Mouse (Mus musculus) forebrain, embryonic 12.5 days (tissue): ENCODE results near the gene Hoxb5. TPM values are rescaled to one million over a fixed set of nuclear protein-coding genes. Genes with fewer than 3 reads are reported as not detected.

Experiments used
- ATAC-seq: fragments of 200-750 bp; cut with Nextera tagmentation; 2 replicates; pipeline ENCODE4 v1.8.0; 2017; ENCODE audit warnings: moderate TSS enrichment; ENCODE audit not compliant: low FRiP score
- H3K27ac ChIP-seq: fragments of 300-500 bp; sonication (generic); 2 replicates; pipeline ENCODE4 v1.5.1; 2016; ENCODE audit warnings: mild to moderate bottlenecking
- H3K27me3 ChIP-seq: fragments of 300-500 bp; sonication (generic); 2 replicates; pipeline ENCODE4 v1.6.1; 2016; ENCODE audit warnings: mild to moderate bottlenecking
- H3K36me3 ChIP-seq: fragments of 300-500 bp; sonication (generic); replicated peaks from 2 replicates; pipeline ENCODE4 v1.6.1; 2016; ENCODE audit warnings: mild to moderate bottlenecking
- H3K4me1 ChIP-seq: fragments of 300-500 bp; sonication (generic); 2 replicates; pipeline ENCODE4 v1.6.1; 2016
- H3K4me2 ChIP-seq: fragments of 300-500 bp; sonication (generic); 2 replicates; pipeline ENCODE4 v1.6.1; 2016; ENCODE audit warnings: mild to moderate bottlenecking, moderate library complexity
- H3K4me3 ChIP-seq: fragments of 300-500 bp; sonication (generic); replicated peaks from 2 replicates; pipeline ENCODE4 v1.5.1; 2016; ENCODE audit warnings: mild to moderate bottlenecking
- H3K9ac ChIP-seq: fragments of 300-500 bp; sonication (generic); 2 replicates; pipeline ENCODE4 v1.6.1; 2016; ENCODE audit warnings: mild to moderate bottlenecking
- H3K9me3 ChIP-seq: fragments of 300-500 bp; sonication (generic); 2 replicates; pipeline ENCODE4 v1.6.1; 2016
- WGBS: fragments of 180-500 bp; shearing (Covaris S2); methylation state at CpG from one replicate; pipeline ENCODE4 v1.1.7; 2016; 5-methylcytosine and 5-hydroxymethylcytosine counted together
- polyA plus RNA-seq: library from polyadenylated mRNA; unstranded; fragments of >200 nt; fragmentation: Nextera tagmentation; extraction: Ambion mirVana; gene quantifications from 2 replicates; pipeline ENCODE4 v1.2.1, GENCODE M21; 2016

The Hoxb5 gene
- polyA plus RNA-seq, result not detected in 2 replicates

GRCm38 (mm10) chr11:96303151-96304099 lies at the start of gene Hoxb5:
Gene Hoxb5 (plus strand): TSS chr11:96303336.
- H3K9me3 ChIP-seq, result no peaks in the 10 kb centered on the region
- under 1% methylated on average over 69 of the region's 69 CpGs for WGBS
- no peak within 1 kb of the TSS for H3K9ac ChIP-seq
- no peak for ATAC-seq
- peaks cover 15% of the 10 kb centered on the region for H3K4me1 ChIP-seq
- H3K27ac ChIP-seq, result no peak within 1 kb of the TSS
- H3K27me3 ChIP-seq, result peaks cover 100% of the 10 kb centered on the region
- H3K4me3 ChIP-seq, result no peak within 1 kb of the TSS; the same call in 1 of the 2 replicates
- no peaks in the 10 kb centered on the region for H3K36me3 ChIP-seq
- no peak within 1 kb of the TSS for H3K4me2 ChIP-seq

- H3K4me1 ChIP-seq, result no peaks in the 10 kb centered on the region
- H3K27me3 ChIP-seq, result peaks cover 100% of the 10 kb centered on the region
- no peak for ATAC-seq
- no peaks in the 10 kb centered on the region for H3K9me3 ChIP-seq
- no peak overlapping the region for H3K9ac ChIP-seq
- H3K36me3 ChIP-seq, result no peaks in the 10 kb centered on the region
- no peak overlapping the region for H3K4me2 ChIP-seq
- 3% methylated on average over 11 of the region's 11 CpGs for WGBS
- no peak overlapping the region for H3K4me3 ChIP-seq
- H3K27ac ChIP-seq, result no peak overlapping the region
These were observed 48.9 kb upstream of the Hoxb5 start for GRCm38 (mm10) chr11:96254221-96254620.

GRCm38 (mm10) chr11:96255111-96255995 lies 47.8 kb upstream of the Hoxb5 start:
- H3K4me3 ChIP-seq, result no peak overlapping the region
- H3K4me2 ChIP-seq, result no peak overlapping the region
- no peaks in the 10 kb centered on the region for H3K4me1 ChIP-seq
- ATAC-seq, result no peak
- no peak overlapping the region for H3K9ac ChIP-seq
- no peak overlapping the region for H3K27ac ChIP-seq
- under 1% methylated on average over 39 of the region's 39 CpGs for WGBS
- H3K36me3 ChIP-seq, result no peaks in the 10 kb centered on the region
- no peaks in the 10 kb centered on the region for H3K9me3 ChIP-seq
- H3K27me3 ChIP-seq, result peaks cover 100% of the 10 kb centered on the region

- no peak overlapping the region for H3K9ac ChIP-seq
- H3K27ac ChIP-seq, result no peak overlapping the region
- 2% methylated on average over 14 of the region's 14 CpGs for WGBS
- H3K9me3 ChIP-seq, result no peaks in the 10 kb centered on the region
- no peak for ATAC-seq
- H3K27me3 ChIP-seq, result peaks cover 100% of the 10 kb centered on the region
- no peak overlapping the region for H3K4me2 ChIP-seq
- no peak overlapping the region for H3K4me3 ChIP-seq
- no peaks in the 10 kb centered on the region for H3K4me1 ChIP-seq
- H3K36me3 ChIP-seq, result no peaks in the 10 kb centered on the region
These were observed 47.1 kb upstream of the Hoxb5 start for GRCm38 (mm10) chr11:96255996-96256445.

GRCm38 (mm10) chr11:96257141-96257540 lies 46.0 kb upstream of the Hoxb5 start:
- no peaks in the 10 kb centered on the region for H3K4me1 ChIP-seq
- 16% methylated on average over 2 of the region's 2 CpGs for WGBS
- no peak overlapping the region for H3K4me2 ChIP-seq

GRCm38 (mm10) chr11:96259038-96259437 lies 44.1 kb upstream of the Hoxb5 start:
- Histone ChIP-seq H3K36me3 (no peaks in the 10 kb centered on the region), H3K27ac (no peak overlapping the region), H3K27me3 (peaks cover 100% of the 10 kb centered on the region), H3K9ac (no peak overlapping the region), H3K9me3 (no peaks in the 10 kb centered on the region), H3K4me3 (no peak overlapping the region), H3K4me2 (no peak overlapping the region), H3K4me1 (no peaks in the 10 kb centered on the region)
- no peak for ATAC-seq
- WGBS, result 2% methylated on average over 2 of the region's 2 CpGs

More at GRCm38 (mm10) chr11:96257141-96257540, 46.0 kb upstream of the Hoxb5 start:
- H3K27me3 ChIP-seq, result peaks cover 100% of the 10 kb centered on the region
- no peaks in the 10 kb centered on the region for H3K36me3 ChIP-seq
- no peak for ATAC-seq
- H3K4me3 ChIP-seq, result no peak overlapping the region
- H3K27ac ChIP-seq, result no peak overlapping the region
- no peaks in the 10 kb centered on the region for H3K9me3 ChIP-seq
- no peak overlapping the region for H3K9ac ChIP-seq

- Histone ChIP-seq H3K9me3 (no peaks in the 10 kb centered on the region), H3K36me3 (no peaks in the 10 kb centered on the region), H3K4me1 (no peaks in the 10 kb centered on the region), H3K27ac (no peak overlapping the region), H3K4me3 (no peak overlapping the region), H3K4me2 (no peak overlapping the region), H3K9ac (no peak overlapping the region), H3K27me3 (peaks cover 100% of the 10 kb centered on the region)
- 0% methylated on average over 1 of the region's 1 CpGs for WGBS
- no peak for ATAC-seq
These were observed 43.6 kb upstream of the Hoxb5 start for GRCm38 (mm10) chr11:96259511-96259910.

- no peaks in the 10 kb centered on the region for H3K9me3 ChIP-seq
- no peaks in the 10 kb centered on the region for H3K4me1 ChIP-seq
- H3K4me3 ChIP-seq, result no peak overlapping the region
- no peak for ATAC-seq
- H3K4me2 ChIP-seq, result no peak overlapping the region
- no peak overlapping the region for H3K9ac ChIP-seq
- H3K27me3 ChIP-seq, result peaks cover 100% of the 10 kb centered on the region
- no peaks in the 10 kb centered on the region for H3K36me3 ChIP-seq
- H3K27ac ChIP-seq, result no peak overlapping the region
- WGBS, result 1% methylated on average over 23 of the region's 23 CpGs
These were observed 42.7 kb upstream of the Hoxb5 start for GRCm38 (mm10) chr11:96260310-96260970.

- no peaks in the 10 kb centered on the region for H3K9me3 ChIP-seq
- H3K4me1 ChIP-seq, result no peaks in the 10 kb centered on the region
- peaks cover 100% of the 10 kb centered on the region for H3K27me3 ChIP-seq
- H3K36me3 ChIP-seq, result no peaks in the 10 kb centered on the region
- H3K4me2 ChIP-seq, result no peak overlapping the region
- H3K27ac ChIP-seq, result no peak overlapping the region
- H3K4me3 ChIP-seq, result no peak overlapping the region
- ATAC-seq, result no peak
- WGBS, result under 1% methylated on average over 24 of the region's 24 CpGs
- no peak overlapping the region for H3K9ac ChIP-seq
These were observed 41.7 kb upstream of the Hoxb5 start for GRCm38 (mm10) chr11:96261323-96261890.

GRCm38 (mm10) chr11:96262262-96262830 lies 40.8 kb upstream of the Hoxb5 start:
- Histone ChIP-seq H3K4me3 (no peak overlapping the region), H3K27me3 (peaks cover 100% of the 10 kb centered on the region), H3K4me2 (no peak overlapping the region), H3K9me3 (no peaks in the 10 kb centered on the region), H3K36me3 (no peaks in the 10 kb centered on the region), H3K4me1 (no peaks in the 10 kb centered on the region), H3K9ac (no peak overlapping the region), H3K27ac (no peak overlapping the region)
- ATAC-seq, result no peak
- WGBS, result 10% methylated on average over 6 of the region's 6 CpGs

GRCm38 (mm10) chr11:96263636-96264389 lies 39.3 kb upstream of the Hoxb5 start:
- WGBS, result under 1% methylated on average over 33 of the region's 33 CpGs

More at GRCm38 (mm10) chr11:96263636-96264389, 39.3 kb upstream of the Hoxb5 start:
- no peak for ATAC-seq
- H3K27ac ChIP-seq, result no peak overlapping the region
- H3K4me3 ChIP-seq, result no peak overlapping the region
- no peaks in the 10 kb centered on the region for H3K36me3 ChIP-seq
- H3K4me1 ChIP-seq, result no peaks in the 10 kb centered on the region
- no peaks in the 10 kb centered on the region for H3K9me3 ChIP-seq
- H3K4me2 ChIP-seq, result no peak overlapping the region
- peaks cover 97% of the 10 kb centered on the region for H3K27me3 ChIP-seq
- H3K9ac ChIP-seq, result no peak overlapping the region
